Mouse (Mus musculus): ENCODE data around the gene Il2ra. TPM values are rescaled to one million over a fixed set of nuclear protein-coding genes. Genes with fewer than 3 reads are reported as not detected.
"Not testable (repeated sequence)": the region's sequence is repeated elsewhere in the genome, so short reads cannot be mapped to it uniquely, and the experiment has no call there.

Gene Il2ra
- polyA plus RNA-seq, 1 experiment: 0.02 TPM

- H3K9me3 ChIP-seq (ENCODE audit: control insufficient read depth, low read length): no peaks in the 10 kb centered on the region
- H3K36me3 ChIP-seq (ENCODE audit: control insufficient read depth): no peaks in the 10 kb centered on the region
- no peak for TF ChIP-seq GATA1 (IDR thresholded peaks at IDR 0.05; ENCODE audit: low read length)
- TF ChIP-seq TAL1 (IDR thresholded peaks at IDR 0.05; ENCODE audit: low read length): no peak
- H3K4me1 ChIP-seq (ENCODE audit: control insufficient read depth): peaks cover 20% of the 10 kb centered on the region
- H3K4me3 ChIP-seq (replicated peaks): no peak overlapping the region
- peaks cover 22% of the 10 kb centered on the region for H3K27me3 ChIP-seq (ENCODE audit: control insufficient read depth)
Observed at GRCm38 (mm10) chr2:11706746-11707065, 64.1 kb downstream of the Il2ra start.

DNA sequence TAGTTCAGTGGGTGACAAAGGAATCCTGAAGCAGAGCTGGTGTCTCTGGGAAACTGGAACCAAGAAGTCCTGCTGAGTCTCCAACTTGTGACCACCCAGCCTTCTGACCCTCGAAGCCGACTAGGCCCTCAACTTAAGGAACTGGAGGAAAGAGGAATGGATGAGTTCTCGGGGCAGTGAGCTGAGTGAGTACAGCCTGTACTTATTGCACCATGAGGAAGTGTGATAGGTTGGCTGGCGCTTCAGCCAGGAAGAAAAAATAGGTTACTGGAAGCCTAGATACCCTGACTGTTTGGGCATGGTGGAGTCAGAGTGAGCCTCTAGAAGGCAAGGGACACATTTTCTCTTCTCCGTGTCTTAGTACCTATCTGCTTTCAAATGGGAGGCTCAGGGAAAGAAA is 65.9 kb downstream of the Il2ra start:
- Histone ChIP-seq H3K4me1 (ENCODE audit: control insufficient read depth) (peaks cover 20% of the 10 kb centered on the region), H3K36me3 (ENCODE audit: control insufficient read depth) (no peaks in the 10 kb centered on the region), H3K4me3 (replicated peaks) (no peak overlapping the region), H3K9me3 (ENCODE audit: control insufficient read depth, low read length) (no peaks in the 10 kb centered on the region), H3K27me3 (ENCODE audit: control insufficient read depth) (peaks cover 22% of the 10 kb centered on the region)
- TF ChIP-seq GATA1 (IDR thresholded peaks at IDR 0.05; ENCODE audit: low read length) (no peak), TAL1 (IDR thresholded peaks at IDR 0.05; ENCODE audit: low read length) (no peak)

- H3K4me3 ChIP-seq (replicated peaks); H3K36me3 ChIP-seq (ENCODE audit: control insufficient read depth); H3K9me3 ChIP-seq (ENCODE audit: control insufficient read depth, low read length): not testable (repeated sequence)
- H3K4me1 ChIP-seq (ENCODE audit: control insufficient read depth): peaks cover 19% of the 10 kb centered on the region
- H3K27me3 ChIP-seq (ENCODE audit: control insufficient read depth): peaks cover 14% of the 10 kb centered on the region
Observed at GRCm38 (mm10) chr2:11710101-11710500, 67.5 kb downstream of the Il2ra start.

GRCm38 (mm10) chr2:11712483-11712990 is 69.9 kb downstream of the Il2ra start:
- no peaks in the 10 kb centered on the region for H3K27me3 ChIP-seq (ENCODE audit: control insufficient read depth)
- H3K36me3 ChIP-seq (ENCODE audit: control insufficient read depth): no peaks in the 10 kb centered on the region
- H3K9me3 ChIP-seq (ENCODE audit: control insufficient read depth, low read length): no peaks in the 10 kb centered on the region
- TF ChIP-seq TAL1 (IDR thresholded peaks at IDR 0.05; ENCODE audit: low read length) (no peak), GATA1 (IDR thresholded peaks at IDR 0.05; ENCODE audit: low read length) (no peak)
- no peak overlapping the region for H3K4me3 ChIP-seq (replicated peaks)
- peaks cover 5% of the 10 kb centered on the region for H3K4me1 ChIP-seq (ENCODE audit: control insufficient read depth)

- TF ChIP-seq TAL1 (IDR thresholded peaks at IDR 0.05; ENCODE audit: low read length): no peak
- TF ChIP-seq GATA1 (IDR thresholded peaks at IDR 0.05; ENCODE audit: low read length): no peak
- Histone ChIP-seq H3K9me3 (ENCODE audit: control insufficient read depth, low read length) (no peaks in the 10 kb centered on the region), H3K36me3 (ENCODE audit: control insufficient read depth) (no peaks in the 10 kb centered on the region), H3K27me3 (ENCODE audit: control insufficient read depth) (no peaks in the 10 kb centered on the region), H3K4me3 (replicated peaks) (no peak overlapping the region), H3K4me1 (ENCODE audit: control insufficient read depth) (peaks cover 5% of the 10 kb centered on the region)
Observed at GRCm38 (mm10) chr2:11713021-11713420, 70.4 kb downstream of the Il2ra start.

DNA sequence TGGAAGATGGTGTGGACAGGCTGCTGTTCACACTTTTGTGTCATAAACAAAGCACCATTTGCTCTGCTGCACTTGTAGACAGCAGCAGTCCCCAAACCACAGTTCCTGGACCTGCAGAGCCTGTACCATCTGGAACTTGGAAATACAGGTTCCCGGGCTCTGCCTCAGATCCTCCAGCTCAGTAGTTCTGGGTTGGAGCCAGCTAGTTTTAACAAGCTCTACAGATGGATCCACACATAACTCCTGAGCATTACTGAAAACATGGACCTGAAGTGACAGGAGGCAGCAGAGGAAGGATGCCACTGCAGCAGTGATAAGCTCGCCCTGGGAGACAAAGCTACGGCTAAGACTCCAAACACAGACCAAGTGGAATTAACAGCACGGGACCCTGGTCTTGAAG is 71.9 kb downstream of the Il2ra start:
- H3K9me3 ChIP-seq (ENCODE audit: control insufficient read depth, low read length): no peaks in the 10 kb centered on the region

DNA sequence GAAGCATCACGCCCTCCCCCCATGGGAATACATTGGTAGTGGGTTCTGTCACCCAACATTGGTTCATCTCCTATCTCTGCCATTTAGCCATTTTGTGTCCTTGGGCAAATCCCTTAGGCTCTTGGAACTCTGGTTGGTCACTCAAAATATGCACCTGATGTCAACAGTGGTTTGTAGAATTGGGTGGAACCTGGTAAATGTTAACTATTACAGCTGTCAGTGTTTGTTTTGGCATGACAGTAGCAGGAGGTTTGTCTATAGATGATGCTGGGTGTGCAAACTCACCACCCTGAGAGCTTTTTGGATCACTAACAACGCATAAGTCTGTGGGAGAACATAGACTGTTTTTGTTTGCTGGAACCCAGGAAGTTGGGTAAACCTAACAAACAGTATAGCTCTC is 76.0 kb downstream of the Il2ra start:
- Histone ChIP-seq H3K27me3 (ENCODE audit: control insufficient read depth) (no peaks in the 10 kb centered on the region), H3K36me3 (ENCODE audit: control insufficient read depth) (no peaks in the 10 kb centered on the region), H3K4me1 (ENCODE audit: control insufficient read depth) (no peaks in the 10 kb centered on the region), H3K9me3 (ENCODE audit: control insufficient read depth, low read length) (no peaks in the 10 kb centered on the region), H3K4me3 (replicated peaks) (no peak overlapping the region)
- TF ChIP-seq TAL1 (IDR thresholded peaks at IDR 0.05; ENCODE audit: low read length): no peak
- TF ChIP-seq GATA1 (IDR thresholded peaks at IDR 0.05; ENCODE audit: low read length): no peak

More for the DNA sequence above, 71.9 kb downstream of the Il2ra start:
- no peaks in the 10 kb centered on the region for H3K36me3 ChIP-seq (ENCODE audit: control insufficient read depth)
- no peak for TF ChIP-seq GATA1 (IDR thresholded peaks at IDR 0.05; ENCODE audit: low read length)
- TF ChIP-seq TAL1 (IDR thresholded peaks at IDR 0.05; ENCODE audit: low read length): no peak
- peaks cover 2% of the 10 kb centered on the region; the same call in 1 of the 2 replicates for H3K4me1 ChIP-seq (ENCODE audit: control insufficient read depth)
- no peak overlapping the region for H3K4me3 ChIP-seq (replicated peaks)
- H3K27me3 ChIP-seq (ENCODE audit: control insufficient read depth): no peaks in the 10 kb centered on the region

GRCm38 (mm10) chr2:11722564-11722963 is 80.0 kb downstream of the Il2ra start:
- Histone ChIP-seq H3K9me3 (ENCODE audit: control insufficient read depth, low read length) (no peaks in the 10 kb centered on the region), H3K4me3 (replicated peaks) (no peak overlapping the region), H3K4me1 (ENCODE audit: control insufficient read depth) (no peaks in the 10 kb centered on the region), H3K27me3 (ENCODE audit: control insufficient read depth) (no peaks in the 10 kb centered on the region), H3K36me3 (ENCODE audit: control insufficient read depth) (no peaks in the 10 kb centered on the region)
- TF ChIP-seq GATA1 (IDR thresholded peaks at IDR 0.05; ENCODE audit: low read length): no peak
- TF ChIP-seq TAL1 (IDR thresholded peaks at IDR 0.05; ENCODE audit: low read length): no peak

DNA sequence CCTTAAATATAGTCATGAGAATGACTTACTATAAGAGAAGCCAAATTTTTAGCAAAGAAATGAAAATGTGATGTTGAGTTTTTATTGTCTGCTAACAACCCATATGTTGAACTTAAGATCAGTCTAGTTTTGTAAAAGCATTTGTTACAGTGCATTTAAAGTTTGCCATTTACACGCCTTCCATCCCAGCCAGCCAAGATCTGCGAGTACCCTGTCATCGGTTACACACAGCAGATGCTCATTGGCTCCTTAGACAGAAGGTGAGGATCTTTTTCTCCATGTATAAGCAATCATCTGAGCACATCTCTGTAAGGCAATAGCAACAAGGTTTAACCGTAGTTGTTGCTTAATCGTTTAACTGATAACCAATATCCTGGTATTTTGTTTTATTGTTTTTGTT is 85.0 kb downstream of the Il2ra start:
- H3K36me3 ChIP-seq (ENCODE audit: control insufficient read depth): no peaks in the 10 kb centered on the region
- no peak for TF ChIP-seq GATA1 (IDR thresholded peaks at IDR 0.05; ENCODE audit: low read length)
- no peak for TF ChIP-seq TAL1 (IDR thresholded peaks at IDR 0.05; ENCODE audit: low read length)

DNA sequence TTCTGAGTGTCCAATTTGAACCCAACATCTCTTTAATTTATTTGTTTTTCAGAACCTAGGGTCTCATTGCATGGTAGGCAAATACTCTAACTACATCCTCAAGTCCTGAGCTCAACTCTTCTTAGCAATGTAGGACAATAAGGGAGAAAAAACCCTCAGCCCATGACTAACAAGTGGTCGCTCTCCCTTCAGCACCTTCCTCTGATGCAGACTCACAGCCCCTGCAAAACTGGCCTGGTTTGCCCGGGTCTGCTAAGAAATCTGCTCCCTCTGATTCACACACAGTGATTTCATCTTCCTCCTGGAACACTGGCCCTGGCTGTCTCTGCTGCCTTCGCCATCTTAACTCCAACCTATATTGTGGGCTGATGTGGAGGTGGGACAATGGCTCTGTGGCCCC is 86.5 kb downstream of the Il2ra start:
- Histone ChIP-seq H3K4me1 (ENCODE audit: control insufficient read depth) (no peaks in the 10 kb centered on the region), H3K36me3 (ENCODE audit: control insufficient read depth) (no peaks in the 10 kb centered on the region), H3K4me3 (replicated peaks) (no peak overlapping the region), H3K9me3 (ENCODE audit: control insufficient read depth, low read length) (no peaks in the 10 kb centered on the region), H3K27me3 (ENCODE audit: control insufficient read depth) (no peaks in the 10 kb centered on the region)
- TF ChIP-seq GATA1 (IDR thresholded peaks at IDR 0.05; ENCODE audit: low read length) (no peak), TAL1 (IDR thresholded peaks at IDR 0.05; ENCODE audit: low read length) (no peak)

More for the DNA sequence above, 85.0 kb downstream of the Il2ra start:
- H3K4me3 ChIP-seq (replicated peaks): no peak overlapping the region
- no peaks in the 10 kb centered on the region for H3K9me3 ChIP-seq (ENCODE audit: control insufficient read depth, low read length)
- H3K27me3 ChIP-seq (ENCODE audit: control insufficient read depth): no peaks in the 10 kb centered on the region
- H3K4me1 ChIP-seq (ENCODE audit: control insufficient read depth): no peaks in the 10 kb centered on the region
